Mouse (Mus musculus) olfactory bulb, adult 2 months (tissue): ENCODE results near the gene Rln3.

ENCODE experiments used
- CTCF ChIP-seq: fragments of 200-500 bp; IDR thresholded peaks from 2 replicates; pipeline ENCODE4 v1.5.1; 2012; ENCODE audit warnings: low read depth, mild to moderate bottlenecking, low read length, moderate library complexity; ENCODE audit not compliant: insufficient read depth
- POLR2A ChIP-seq: fragments of 200-500 bp; IDR thresholded peaks from 2 replicates; pipeline ENCODE4 v1.6.1; 2012; ENCODE audit warnings: mild to moderate bottlenecking, low read depth, low read length, moderate library complexity; ENCODE audit not compliant: insufficient read depth

DNA sequence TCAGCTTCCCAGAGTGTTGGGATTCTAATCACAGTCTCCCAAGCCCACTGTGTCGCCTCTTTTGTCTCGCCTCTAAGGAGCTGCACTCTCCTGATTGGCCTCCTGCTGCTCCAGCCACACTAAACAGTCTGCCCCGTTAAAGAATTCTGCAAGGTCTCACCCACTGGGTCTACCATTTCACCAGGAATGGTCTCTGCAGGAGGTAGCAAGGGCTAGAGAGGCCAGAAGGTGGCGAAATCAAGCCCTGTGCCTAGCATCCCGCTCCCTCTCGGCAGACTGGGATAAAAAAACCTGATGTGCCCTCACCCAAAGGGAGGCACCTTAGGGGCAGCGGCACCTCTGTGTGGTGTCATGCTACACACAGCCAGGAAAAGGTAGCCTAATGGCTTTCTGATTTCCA is 697 bp downstream of the Rln3 start:
- no peak for TF ChIP-seq CTCF
- no peak for TF ChIP-seq POLR2A
